Mouse (Mus musculus): Measurements from ENCODE around the gene Sorbs2.

Gene Sorbs2

DNA sequence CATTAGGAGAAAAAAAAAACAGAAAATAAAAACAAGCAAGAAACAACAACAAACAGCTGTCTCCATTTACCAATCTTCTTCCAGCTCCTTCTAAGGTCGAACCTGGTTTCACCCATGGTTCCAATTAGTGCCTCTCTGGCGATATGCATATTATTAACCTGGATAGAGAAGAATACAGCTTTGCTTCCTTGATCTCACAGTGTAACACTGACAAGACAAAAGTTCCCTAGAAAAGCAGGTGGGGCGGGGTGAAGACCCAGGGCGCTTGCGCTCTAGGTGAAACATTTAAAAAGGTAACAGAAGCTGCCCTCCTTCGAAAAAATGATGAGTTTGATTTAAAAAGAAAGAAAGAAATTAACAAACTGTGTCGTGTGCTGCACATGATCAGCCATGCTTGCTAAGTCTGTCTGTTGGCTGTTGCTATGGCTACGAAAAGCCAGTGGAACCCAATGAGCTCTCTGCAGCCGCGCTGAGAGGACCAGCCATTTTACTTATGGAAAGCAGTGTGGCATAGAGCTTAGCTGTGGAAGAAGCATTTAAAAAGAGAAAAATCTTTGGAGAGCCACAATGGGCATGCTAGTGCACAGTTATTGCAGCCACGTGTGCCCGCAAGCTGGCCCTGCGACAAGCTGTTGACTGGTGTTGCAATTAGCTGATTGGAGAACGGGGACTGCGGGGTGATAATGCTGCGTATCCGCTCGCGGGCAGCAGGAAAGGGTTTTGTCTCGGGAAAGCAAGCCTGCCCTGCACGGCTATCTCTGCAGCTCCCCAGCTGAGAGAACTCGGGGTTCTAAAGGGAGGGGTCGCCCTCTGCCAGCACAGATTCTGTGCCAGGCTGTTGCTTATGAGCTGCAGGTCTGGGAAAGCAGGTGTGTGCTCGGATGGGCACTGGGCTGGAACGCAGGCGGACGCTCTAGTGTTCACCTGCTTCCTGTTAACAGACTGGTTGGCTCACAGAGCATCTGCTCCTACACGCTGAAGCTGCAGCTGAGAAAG lies 120.0 kb downstream of the Sorbs2 start:
- peak; percentile 11 for DNase-seq

DNA sequence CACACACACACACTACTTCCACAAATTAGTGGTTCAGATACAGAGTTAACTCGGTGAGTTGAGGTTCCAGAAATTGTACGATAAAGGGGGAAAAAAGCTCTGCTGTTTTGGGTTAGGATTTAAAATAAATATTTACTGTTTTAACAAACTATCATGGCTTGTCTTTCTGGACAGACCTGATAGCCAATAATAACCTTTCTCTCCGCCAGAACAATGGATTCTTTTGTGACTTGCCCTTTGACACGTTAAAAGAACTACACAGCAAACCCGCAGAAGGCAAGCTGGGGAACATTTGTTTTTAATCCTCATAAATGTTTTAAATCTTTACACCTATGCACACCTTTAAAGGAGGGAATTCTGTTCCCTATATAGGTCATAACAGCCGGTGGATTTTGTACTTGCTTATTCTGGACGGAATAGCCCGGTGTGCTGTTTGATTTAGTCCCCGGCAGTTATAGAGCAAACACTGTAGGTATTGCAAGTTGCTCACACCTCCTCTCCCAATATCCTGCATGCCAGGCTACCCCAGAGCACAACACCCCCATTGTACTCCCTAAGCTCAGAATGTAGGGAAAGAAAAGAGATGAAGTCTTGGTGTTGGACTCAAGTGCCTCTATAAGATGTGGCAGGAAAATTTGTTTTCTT lies 121.0 kb downstream of the Sorbs2 start:
- no peak for DNase-seq

DNA sequence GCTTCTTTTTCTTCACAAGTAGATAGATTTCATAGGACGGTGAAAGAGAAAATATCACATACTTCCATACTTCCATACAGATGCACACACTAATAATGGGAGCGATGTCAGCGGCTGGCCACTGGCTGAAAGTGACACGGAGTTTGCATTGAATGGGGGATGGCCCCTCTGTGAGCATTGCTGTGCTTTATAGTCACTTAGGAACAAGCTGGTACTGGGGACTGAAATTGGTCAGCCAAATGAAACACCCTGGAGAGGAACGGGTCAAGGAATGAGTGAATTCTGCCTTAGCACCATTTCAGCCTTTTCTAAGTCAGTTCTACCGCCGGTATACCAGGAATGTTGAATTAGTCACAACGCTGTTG lies 121.5 kb downstream of the Sorbs2 start:
- DNase-seq, result no peak

DNA sequence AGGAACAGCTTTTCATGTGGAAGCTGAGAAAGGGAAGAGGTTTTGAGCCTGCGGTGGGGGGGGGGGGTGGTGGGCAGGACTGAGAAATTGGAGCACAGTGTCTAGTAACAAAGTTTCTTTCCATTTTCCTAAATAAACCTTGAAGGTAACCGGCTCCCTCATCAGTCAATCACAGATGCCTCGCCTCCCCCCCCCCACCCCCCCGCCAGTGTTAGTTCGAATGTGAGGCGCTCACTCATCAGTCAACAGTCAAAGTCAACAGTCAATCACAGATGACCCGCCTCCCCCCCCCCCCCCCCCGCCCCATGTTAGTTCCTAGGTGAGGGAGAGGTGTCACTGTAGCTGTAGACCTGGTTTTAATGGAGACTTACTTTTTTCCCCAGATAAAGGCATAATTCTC lies 123.4 kb downstream of the Sorbs2 start:
- no peak for DNase-seq

DNA sequence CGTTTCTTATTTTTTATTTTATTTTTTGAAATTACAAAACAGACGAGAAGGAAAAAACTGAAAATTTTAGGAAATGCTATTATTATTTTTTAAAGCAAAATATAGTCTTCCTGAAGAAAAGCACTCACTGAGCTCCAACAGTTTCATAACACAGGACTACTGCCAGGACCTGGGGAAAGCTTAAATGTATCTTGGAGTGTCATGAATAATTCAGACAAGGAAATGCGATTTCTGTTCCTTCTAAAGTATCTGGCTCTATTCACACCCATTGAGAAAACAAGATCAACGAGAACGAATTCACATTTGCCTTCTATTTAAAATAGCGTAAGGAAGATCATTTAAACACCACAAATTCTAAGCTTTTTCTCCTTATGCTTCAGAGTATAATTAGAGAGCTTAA lies 127.6 kb downstream of the Sorbs2 start:
- no peak for DNase-seq

DNA sequence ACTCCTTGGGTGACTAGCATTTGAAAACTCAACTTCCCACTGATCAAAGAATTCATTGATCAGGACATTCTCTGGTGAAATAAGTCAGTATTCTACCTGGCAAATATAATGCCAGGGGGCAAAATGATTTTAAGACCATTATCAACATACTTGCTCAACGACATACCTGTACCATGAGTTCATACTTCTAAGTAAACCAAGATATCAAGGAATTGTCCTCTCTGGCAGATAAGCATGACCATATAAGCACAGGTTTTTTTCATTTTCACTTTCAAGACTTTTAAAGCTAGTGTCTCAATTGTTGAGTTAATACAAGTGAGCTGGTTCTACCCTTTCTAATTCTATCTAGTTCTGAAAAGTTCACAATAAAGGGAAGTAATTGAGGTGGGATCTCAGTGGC lies 130.2 kb downstream of the Sorbs2 start:
- no peak for DNase-seq

DNA sequence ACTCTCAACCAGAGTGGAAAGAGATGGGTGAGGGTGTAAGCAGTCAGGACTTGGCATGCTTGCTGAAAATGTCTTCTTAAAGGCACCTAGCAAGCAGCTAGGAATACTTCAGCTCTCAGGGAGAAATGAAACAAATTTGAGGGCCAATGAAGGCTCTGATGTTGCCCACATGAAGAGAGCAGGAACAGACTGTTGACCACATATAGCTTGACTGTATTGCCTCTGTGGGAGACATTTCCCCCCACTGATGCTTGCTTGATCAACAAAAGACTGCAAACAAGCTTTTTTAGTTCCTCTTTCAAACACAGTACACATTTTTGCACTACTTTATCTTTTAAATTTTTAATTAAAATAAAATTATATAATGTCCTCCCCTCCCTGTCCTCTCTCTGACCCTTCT lies 131.9 kb downstream of the Sorbs2 start:
- DNase-seq, result no peak

DNA sequence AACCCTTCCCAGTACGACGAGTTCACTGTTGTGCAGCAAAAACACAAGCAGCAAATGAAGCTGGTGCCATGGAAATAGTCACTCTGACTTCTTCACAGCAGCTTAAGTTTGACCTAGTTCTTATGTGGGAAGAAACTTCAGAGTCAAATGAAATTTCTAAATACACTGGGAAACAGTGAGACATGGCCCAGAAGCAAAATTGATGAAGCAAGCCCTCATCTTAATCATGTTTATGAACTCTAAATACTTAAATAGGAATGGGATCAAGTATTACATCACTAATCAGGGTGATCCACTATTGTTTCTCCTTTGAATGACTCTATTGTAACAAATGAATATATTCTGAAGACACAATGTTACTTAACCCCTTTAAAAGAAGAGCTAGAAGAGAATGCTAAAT lies 137.1 kb downstream of the Sorbs2 start:
- DNase-seq, result no peak

DNA sequence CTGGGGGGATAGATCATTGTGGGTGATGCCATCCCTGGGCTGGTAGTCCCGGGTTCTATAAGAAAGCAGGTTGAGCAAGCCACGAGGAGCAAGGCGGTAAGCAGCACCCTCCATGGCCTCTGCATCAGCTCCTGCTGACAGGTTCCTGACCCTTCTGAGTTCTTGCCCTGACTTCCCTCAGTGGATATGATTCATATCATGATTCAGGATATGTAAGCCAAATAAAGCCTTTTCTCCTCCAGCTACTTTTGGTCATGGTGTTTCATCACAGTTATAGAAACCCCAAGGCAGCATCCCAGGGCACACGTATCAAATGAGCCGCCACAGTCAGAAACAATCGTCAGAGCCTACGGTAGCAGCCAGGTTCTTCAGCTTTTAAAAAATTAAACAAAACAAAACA lies 141.5 kb downstream of the Sorbs2 start:
- no peak for DNase-seq

DNA sequence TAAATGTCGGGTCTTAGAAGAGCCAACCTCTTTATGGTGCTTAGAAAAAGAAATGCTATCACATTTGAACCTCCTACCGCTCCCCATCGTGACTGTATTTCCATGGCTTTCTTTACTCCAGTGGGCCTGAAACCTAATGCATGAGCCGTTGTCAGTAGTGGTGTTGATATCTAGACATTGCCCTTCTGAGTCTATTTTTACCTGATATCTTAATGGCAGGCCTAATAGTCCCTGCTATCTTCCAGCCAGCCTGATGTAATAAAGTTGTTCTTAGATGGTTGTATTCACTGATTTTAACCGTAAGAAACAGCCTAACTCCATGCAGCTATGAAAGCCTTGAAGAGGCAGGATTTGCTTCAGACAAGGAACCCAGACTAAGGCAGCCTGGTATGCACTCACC lies 142.4 kb downstream of the Sorbs2 start:
- DNase-seq, result no peak

DNA sequence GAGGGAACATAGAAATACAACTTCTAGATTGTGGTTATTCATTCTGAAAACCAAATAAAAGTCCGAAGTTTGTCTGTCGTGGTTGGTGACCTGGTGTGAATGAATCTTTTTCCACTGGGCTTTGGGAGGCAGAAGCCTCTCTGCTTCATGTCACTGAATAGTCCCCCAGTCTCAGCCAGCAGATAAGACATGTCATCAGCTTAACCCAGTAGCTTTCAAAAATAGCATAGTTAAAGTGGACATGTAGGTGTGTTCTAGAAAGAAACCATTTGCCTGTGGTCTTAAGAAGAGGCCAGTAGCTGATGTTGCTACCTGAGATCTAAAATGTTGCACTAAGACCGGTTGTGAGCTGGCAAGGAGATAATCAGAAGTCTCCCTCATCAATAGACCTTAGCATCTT lies 150.4 kb downstream of the Sorbs2 start:
- no peak for DNase-seq

DNA sequence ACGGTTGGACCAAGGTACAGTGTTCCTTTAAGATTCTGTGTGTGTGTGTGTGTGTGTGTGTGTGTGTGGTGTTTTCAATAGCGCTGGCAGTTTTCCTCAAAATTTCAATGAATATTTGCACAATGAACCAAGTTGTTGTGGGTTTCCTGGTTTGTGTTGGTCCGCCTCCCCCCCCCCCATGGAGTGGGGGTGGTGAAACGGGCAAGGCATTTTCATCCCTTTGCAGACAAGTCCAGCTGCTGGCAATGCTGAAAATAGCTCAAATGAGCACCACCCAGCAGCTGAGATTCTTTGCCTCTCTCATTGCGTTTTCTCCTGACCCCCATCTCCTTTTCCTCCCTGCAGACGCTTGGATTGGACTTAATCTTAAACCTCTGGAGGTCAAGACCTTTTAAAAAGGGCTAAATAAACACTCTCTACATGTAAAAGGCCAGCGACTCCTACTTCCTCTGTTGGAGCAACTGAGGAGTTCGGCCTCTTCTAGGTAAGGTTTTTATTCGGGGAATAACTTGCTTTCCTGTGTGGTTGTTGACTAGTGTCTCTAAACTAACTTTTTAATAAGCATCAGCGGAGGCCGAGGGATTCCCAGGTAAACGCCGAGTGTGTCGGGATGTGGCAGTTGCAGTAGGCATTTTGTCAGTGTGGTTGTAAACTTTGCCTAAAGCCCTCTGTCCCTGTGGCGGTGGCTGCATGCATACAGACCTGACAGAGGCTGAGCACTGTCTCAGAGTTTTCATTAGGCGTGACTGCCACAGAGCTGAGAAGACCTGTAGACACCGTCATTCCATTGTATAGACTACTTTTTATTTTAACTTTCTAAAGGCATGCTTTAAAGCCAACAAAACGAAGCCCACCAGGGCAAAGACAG lies 151.1 kb downstream of the Sorbs2 start:
- no peak for DNase-seq

DNA sequence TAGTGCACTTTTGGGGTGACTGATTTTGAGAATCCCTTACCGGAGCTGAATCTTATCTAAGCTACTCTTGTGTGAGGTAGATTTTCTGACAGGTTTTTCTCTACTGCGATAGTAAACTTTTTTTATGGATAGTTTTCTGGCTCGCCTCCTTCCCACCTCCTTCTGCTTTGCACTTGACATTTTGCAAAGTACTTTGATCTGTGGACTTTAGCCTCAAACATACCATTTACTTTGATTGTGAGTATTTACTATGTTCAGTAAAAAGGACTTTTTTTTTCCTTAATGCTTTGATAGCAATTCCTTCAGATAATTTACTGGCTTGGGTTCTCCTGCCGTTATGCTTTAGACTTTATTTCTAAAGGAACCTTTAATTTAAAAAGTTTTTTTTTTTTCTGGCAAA lies 151.9 kb downstream of the Sorbs2 start:
- no peak for DNase-seq

DNA sequence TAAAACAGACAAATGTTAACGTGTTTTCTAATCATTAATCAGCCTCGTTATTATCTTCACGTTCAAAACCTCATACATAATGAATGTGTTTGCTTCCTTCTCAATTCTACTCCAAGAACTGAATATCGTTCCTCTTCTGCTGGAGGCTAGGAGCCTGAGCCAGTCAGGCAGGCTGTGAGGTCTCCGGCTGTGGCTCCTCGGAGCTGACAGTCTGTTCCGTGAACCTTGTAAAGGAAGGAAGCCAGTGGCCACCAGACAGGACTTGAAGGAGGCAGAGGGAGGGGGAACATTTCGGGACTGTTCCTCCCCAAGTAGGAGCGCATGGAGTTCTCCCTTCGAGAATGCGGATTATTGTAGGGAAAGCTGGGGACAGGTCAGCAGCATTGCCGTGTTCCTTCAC lies 153.0 kb downstream of the Sorbs2 start:
- DNase-seq, result no peak

DNA sequence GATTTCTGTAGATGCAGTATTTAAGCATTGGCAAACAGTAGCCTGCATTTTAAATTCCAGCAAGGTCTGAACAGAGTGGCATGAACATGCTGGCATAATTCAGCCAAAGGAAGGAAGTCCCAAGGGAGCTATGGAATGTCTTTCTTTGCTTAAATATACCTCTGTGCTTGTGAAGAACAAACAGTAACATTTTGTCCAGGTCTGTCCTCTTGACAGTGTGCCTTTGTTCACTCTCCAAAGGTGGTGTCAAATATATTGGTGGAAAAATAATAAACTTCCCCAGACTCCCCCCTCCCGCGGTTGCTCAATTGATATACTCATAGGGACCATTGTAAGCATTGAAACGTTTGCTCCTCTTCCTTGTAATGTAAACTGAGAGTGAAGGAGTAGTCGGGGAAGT lies 154.0 kb downstream of the Sorbs2 start:
- DNase-seq, result no peak

DNA sequence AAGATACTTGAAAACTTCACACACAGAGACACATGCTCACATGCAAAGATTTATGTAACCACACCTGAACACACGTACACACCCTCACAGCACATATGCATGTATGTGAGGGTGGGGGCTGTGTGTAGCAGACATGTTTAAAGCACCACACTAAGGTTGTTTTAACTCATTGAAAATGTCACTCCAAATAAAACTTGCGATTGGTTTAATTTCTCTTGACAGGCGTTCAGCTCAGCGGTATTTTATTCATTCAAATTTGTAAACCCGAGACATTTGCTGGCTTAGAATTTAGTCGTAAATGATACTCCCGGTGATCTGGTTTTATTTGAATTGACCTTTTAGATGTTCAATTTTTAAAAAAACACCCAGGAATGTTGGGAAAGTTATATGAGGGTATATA lies 158.6 kb downstream of the Sorbs2 start:
- no peak for DNase-seq

DNA sequence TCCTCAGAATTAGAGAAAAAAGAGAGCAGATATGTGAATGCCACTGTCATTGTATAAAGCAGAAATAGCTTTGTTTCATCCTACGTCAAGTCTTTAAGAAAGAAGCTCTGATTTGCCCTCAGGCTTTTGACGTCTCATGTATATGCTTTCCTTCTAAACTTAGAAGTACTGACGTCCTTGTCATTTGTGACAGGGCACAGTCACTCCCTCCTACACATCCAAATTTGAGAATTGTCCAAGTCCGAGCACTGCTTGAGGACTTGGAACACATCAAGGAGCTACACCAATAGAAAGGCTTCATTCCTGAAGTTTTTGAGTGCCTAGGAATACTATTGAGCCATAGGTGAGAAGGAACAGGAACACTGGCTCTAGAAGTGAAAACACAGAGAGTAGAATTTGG lies 165.6 kb downstream of the Sorbs2 start:
- no peak for DNase-seq

DNA sequence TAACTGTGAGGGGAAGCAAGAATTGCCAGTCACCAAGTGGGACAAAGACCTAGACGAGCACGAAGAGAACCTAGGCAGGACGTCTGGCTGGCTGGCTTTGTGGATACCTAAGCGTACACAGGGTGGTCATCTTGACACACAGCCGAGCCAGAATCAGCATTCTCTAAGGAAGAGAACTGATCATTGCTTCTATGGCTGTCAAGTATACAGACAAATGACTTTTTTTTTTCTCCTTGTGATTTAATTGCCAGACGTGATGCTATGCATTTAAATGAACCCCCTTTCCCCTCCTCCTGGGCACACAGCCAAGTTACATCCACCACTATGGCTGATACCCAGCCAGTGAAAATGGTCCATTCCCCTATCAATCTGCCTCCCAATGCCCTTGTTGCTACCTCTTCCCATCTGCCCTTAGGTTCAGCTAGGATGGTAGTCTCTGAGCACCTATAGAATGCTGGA lies 168.3 kb downstream of the Sorbs2 start:
- DNase-seq, result no peak

DNA sequence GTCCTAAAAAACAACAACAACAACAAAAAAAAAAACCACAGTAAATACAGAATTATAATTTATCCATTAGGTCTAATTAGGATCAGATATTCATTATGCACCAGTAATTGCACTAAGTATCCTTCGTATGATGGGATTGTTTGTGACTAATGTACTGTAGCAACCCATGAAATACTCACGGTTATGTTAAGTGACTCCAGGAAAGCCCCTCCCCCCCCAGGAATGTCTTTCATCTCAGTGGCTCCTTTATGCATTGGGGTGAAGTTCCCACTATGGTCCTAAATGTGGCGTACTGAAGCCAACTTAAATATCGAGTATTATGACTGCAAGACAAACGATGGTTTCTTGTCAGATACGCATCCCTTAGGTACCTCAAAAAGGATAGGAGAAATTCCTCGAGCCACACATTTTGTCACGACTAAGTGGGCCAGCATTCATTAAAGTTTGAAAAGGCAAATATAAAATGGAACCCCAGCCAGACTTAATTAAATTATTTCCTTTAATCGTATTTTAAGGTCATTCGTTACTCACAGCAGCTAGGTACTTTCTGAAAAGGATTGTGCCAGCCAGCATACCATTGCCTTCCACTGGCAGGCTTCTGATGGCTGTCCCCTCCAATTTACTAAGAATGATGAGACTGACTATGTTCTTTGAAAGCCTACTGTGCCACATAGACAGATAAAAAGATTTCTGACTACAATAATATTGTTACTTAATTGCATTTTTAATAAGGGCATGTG lies 169.7 kb downstream of the Sorbs2 start:
- DNase-seq, result no peak

DNA sequence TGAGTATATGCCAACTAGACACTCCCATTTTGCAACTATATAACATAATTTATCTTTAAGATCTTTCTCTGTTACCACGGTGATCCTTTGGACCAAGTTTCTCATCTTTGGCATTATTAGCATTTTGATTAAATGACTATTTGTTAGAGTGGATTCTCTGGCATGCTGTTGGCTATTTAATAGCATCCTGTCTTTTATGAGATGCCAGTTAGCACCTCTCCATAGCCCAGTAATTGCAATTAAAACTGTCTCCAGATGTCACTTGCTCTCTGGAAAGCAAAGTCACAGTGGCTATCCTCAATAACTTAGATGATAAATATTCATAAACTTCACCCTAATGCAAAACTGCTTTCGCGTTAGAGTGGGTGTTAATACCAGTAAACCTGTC lies 170.3 kb downstream of the Sorbs2 start:
- no peak for DNase-seq

DNA sequence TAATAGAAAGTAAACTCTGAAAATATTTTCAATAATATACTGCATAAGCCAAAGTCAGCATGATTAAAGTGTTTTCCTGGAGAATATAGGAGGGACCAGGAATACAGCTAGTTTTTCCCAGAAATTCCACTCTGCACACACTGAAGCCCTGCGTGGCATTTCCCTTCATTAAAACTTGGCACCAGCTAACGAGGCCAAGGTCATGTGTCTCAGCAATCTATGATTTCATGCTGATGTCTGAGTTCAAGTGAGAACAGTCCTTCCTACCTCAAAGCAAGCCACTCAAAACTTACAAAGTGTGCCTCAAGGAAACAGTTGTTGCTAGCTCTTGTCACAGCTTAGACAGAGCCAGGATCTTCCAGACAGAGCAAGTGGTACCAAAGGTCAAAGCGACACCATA lies 173.6 kb downstream of the Sorbs2 start:
- no peak for DNase-seq

DNA sequence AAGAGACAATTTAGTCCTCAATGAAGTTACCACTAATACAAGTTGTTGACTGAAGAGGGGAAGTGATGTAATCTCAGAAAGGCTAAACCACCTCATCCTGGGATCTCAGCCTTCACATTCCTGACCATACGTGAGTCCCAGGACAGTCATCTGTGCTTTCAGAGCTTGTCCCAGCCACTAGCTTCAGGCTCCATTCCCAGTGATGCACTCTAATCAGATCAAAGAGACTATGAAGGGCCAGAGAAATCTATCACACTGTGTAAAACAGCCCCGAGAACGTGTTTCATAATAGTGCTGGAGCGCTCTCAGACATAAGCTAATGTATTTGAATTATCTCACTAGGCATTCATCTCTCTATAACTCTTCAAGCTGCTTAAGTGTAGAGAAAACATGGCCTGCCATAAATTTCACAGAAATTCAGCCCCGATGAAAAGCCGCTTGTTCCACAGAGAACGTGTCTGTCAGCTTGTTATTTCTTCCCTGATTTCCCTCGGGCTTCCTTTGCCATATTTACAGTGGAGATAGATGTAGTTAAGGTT lies 175.3 kb downstream of the Sorbs2 start:
- no peak for DNase-seq

Data from thymus, postnatal 4 days (tissue).